Mouse (Mus musculus) left cerebral cortex, postnatal 14 days (tissue): ENCODE results near the gene Ip6k2. TPM values are rescaled to one million over a fixed set of nuclear protein-coding genes. Genes with fewer than 3 reads are reported as not detected.

Experiments used
- DNase-seq, 2 experiments: peaks; one replicate each; pipeline ENCODE4 v3.0.0; 2021 to 2022; ENCODE audit warnings: low spot score in 2 of 2, mixed read lengths in 1 of 2
- intact Hi-C: fragments of 180-260 bp; cut with DNase I; formaldehyde crosslinking; loops from one replicate; pipeline ENCODE4 v1.15.1; 2025
- microRNA-seq, 2 experiments: library from miRNA; unstranded; fragments of <30 nt; microRNA quantifications; one replicate each; pipeline ENCODE4 v1.2.0; 2022
- total RNA-seq, 2 experiments: library from RNA; stranded (reverse); gene quantifications; 2 replicates each; pipeline ENCODE4 v1.2.3; 2021

Gene Ip6k2
- total RNA-seq, 2 experiments from 2014 or later = 149 to 153 TPM

DNA sequence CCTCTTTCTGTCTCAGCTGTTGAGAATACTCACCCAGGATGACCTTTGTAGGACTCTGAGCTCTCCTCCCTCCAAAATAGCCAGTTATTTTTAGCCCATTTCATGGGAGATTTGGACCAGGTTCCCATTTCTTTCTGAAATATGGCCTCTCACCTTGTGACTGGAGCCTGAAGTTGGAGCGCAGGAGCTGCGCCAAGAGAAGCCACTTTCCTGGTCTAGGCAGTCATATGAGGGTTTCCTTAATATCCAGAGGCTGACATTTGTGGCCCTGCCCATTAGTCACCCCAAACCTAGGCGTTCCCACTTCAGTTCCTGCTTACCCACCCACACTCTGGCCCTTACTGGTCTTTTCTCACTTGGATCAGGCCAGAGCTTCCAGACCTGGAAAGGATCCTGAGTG lies 69.4 kb downstream of the Ip6k2 start, which contains the start of gene Slc26a6:
Gene Slc26a6, plus strand, starts transcription at position 308 of the 400 bp plus-strand sequence.
- intact Hi-C loops = no loop called here
- DNase-seq = no peak

DNA sequence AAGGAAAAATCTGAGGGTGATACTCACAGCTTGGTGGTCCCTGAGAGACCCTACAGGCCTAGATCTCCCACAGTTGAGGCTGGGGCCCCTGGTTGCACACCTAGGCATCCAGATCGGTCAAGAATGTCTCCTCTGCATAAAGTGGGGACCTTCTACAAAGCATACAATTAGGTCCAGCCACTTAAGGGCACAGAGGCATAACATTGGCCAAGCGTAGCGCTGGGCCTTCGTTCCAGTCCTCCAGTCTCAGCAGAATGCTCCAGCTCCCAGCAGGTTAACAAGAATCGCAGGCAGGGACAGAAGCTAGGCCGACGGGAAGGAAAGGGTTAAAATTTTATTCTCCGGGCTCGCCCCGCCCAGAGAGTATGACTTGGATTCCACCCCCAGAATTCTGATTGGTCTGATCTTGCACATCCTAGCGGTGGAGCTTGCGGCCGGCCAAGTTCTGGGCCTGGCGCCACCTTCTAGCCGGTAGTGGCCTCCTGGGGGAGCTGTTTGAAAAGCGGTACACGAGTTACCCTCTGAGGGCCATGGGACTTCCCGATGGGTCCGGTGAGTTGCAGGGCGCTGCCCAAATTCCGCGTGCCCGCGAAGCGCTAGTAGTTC lies 70.1 kb downstream of the Ip6k2 start:
- intact Hi-C loops = no loop called here
- DNase-seq = peak; percentile 91 to 97

DNA sequence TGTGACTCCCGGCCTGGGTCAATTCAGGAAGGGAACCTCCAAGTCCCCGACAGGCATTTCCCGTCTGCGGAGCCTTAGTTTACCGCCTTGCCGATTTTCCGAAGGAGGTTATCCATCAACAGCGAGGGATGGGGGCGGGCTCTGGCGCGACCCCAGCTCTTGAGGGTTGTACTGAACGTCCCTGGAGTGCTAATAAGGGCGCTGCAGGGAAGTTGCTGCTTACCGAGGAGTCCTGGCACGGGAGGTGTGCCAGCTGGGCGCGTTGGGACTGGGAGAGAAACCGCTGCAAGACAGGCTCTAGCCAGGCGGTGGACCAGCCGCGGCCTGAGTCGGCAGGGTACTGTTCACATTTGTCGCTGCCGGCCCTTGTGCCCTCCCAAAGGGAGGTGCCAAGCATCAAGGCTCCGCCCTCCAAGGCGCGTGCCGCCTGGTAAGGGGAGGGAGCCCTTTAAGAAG lies 70.7 kb downstream of the Ip6k2 start:
- peak; percentile 89 to 90 for DNase-seq
- intact Hi-C loops = no loop called here

DNA sequence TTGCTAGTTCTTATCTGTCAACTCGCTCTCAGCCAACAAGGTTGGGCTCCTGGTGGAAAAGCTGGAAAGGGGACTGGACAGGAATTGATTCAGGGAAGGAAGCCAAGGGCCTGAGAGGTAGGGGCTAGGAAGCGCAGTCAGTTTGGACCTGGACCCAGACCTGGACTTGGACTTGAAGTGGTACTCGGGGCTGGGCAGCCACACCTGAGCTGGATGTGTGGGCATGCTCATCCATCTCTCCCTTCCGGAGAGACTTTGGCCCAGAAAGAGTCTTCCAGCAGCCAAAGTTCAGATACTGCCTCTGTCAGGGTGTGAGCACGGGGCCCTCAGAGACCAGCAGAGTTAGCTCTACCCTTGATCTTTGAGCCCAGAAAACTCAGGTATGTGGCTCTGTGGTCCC lies 71.7 kb downstream of the Ip6k2 start:
- intact Hi-C loops = no loop called here
- DNase-seq = no peak

Small RNA genes within 50 kb of the gene (microRNA-seq; reads per million reads assigned to microRNA genes)
- 0 reads per million in 2 experiments for gene Gm23156

Other genes starting within 250 kb of the Ip6k2 start
- 10 to 100 TPM; 57.6 to 60.5 TPM for gene Impdh2, start 223.5 kb upstream of the Ip6k2 start, total RNA-seq
- gene Ndufaf3, start 216.4 kb upstream of the Ip6k2 start, total RNA-seq = 10 to 100 TPM; 65.9 to 66.5 TPM
- gene Dalrd3, start 213.9 kb upstream of the Ip6k2 start, total RNA-seq = 10 to 100 TPM; 76.6 to 77.8 TPM
- gene Wdr6, start 205.1 kb upstream of the Ip6k2 start, total RNA-seq = 100 to 1,000 TPM; 184 to 202 TPM
- gene P4htm, start 186.1 kb upstream of the Ip6k2 start, total RNA-seq = 10 to 100 TPM; 60.3 to 61.6 TPM
- 10 to 100 TPM; 49.8 to 50.2 TPM for gene Arih2, start 134.4 kb upstream of the Ip6k2 start, total RNA-seq
- 10 to 100 TPM; 14.5 to 15.0 TPM for gene Slc25a20, start 121.7 kb upstream of the Ip6k2 start, total RNA-seq
- 10 to 100 TPM; 40.6 to 45.5 TPM for gene Prkar2a, start 94.5 kb upstream of the Ip6k2 start, total RNA-seq
- 10 to 100 TPM; 39.1 to 44.7 TPM for gene Nckipsd, start 24.6 kb downstream of the Ip6k2 start, total RNA-seq
- gene Celsr3, start 42.5 kb downstream of the Ip6k2 start, total RNA-seq = 10 to 100 TPM; 50.7 to 55.3 TPM
- gene Slc26a6, start 69.5 kb downstream of the Ip6k2 start, total RNA-seq = 10 to 100 TPM; 30.4 to 33.2 TPM
- gene Tmem89, start 130.8 kb downstream of the Ip6k2 start, total RNA-seq = not detected
- gene Uqcrc1, start 152.8 kb downstream of the Ip6k2 start, total RNA-seq = 100 to 1,000 TPM; 383 to 411 TPM
- 1 to 10 TPM; 3.6 to 4.2 TPM for gene Col7a1, start 169.8 kb downstream of the Ip6k2 start, total RNA-seq
- not detected for gene Ucn2, start 202.2 kb downstream of the Ip6k2 start, total RNA-seq
- gene Pfkfb4, start 208.0 kb downstream of the Ip6k2 start, total RNA-seq = 10 to 100 TPM; 15.9 to 16.7 TPM